Mouse (Mus musculus): ENCODE measurements at regions not wholly inside any gene's neighbourhood (a gene's known extent, or its start where the extent isn't known, plus 50 kb on each side); places are given as distances from the start of the nearest gene placed in this dataset.
A peak's percentile ranks its signal among the peaks of the same experiment; 100 is the strongest.

- DNase-seq, result no peak
These were observed 269.7 kb downstream of the Efnb2 start for GRCm38 (mm10) chr8:8391321-8391720.

- DNase-seq, result no peak
These were observed 282.8 kb downstream of the Efnb2 start for GRCm38 (mm10) chr8:8378248-8378647.

- DNase-seq, result no peak
These were observed 284.3 kb downstream of the Efnb2 start for GRCm38 (mm10) chr8:8376791-8377190.

- no peak for DNase-seq
These were observed 284.7 kb downstream of the Efnb2 start for GRCm38 (mm10) chr8:8376379-8376778.

GRCm38 (mm10) chr8:8367282-8367871, 293.7 kb downstream of the Efnb2 start:
- DNase-seq, result no peak

GRCm38 (mm10) chr8:8361941-8362537, 299.0 kb downstream of the Efnb2 start:
- DNase-seq, result no peak

GRCm38 (mm10) chr8:8360586-8360985, 300.5 kb downstream of the Efnb2 start:
- no peak for DNase-seq

- DNase-seq, result no peak
These were observed 306.1 kb downstream of the Efnb2 start for GRCm38 (mm10) chr8:8354977-8355376.

GRCm38 (mm10) chr8:8344661-8345060, 316.4 kb downstream of the Efnb2 start:
- DNase-seq, result no peak

- no peak for DNase-seq
These were observed 325.6 kb downstream of the Efnb2 start for GRCm38 (mm10) chr8:8335256-8335972.

- no peak for DNase-seq
These were observed 326.5 kb downstream of the Efnb2 start for GRCm38 (mm10) chr8:8334515-8334914.

GRCm38 (mm10) chr8:8331249-8331648, 329.8 kb downstream of the Efnb2 start:
- DNase-seq, result no peak

- DNase-seq, result peak; percentile 62
These were observed 332.9 kb downstream of the Efnb2 start for GRCm38 (mm10) chr8:8328010-8328666.

- DNase-seq, result no peak
These were observed 334.8 kb downstream of the Efnb2 start for GRCm38 (mm10) chr8:8326066-8326834.

- DNase-seq, result no peak
These were observed 335.6 kb downstream of the Efnb2 start for GRCm38 (mm10) chr8:8325420-8325819.

GRCm38 (mm10) chr8:8324520-8324919, 336.5 kb downstream of the Efnb2 start:
- DNase-seq, result no peak

GRCm38 (mm10) chr8:8308253-8308652, 352.8 kb downstream of the Efnb2 start:
- no peak for DNase-seq

GRCm38 (mm10) chr8:8307487-8307886, 353.6 kb downstream of the Efnb2 start:
- DNase-seq, result no peak

- DNase-seq, result no peak
These were observed 360.9 kb downstream of the Efnb2 start for GRCm38 (mm10) chr8:8299965-8300767.

- no peak for DNase-seq
These were observed 368.3 kb downstream of the Efnb2 start for GRCm38 (mm10) chr8:8292577-8293247.

GRCm38 (mm10) chr8:8285876-8286275, 375.2 kb downstream of the Efnb2 start:
- no peak for DNase-seq

Measured in adrenal gland, adult 2 months (tissue).